In the genomic region with DNA sequence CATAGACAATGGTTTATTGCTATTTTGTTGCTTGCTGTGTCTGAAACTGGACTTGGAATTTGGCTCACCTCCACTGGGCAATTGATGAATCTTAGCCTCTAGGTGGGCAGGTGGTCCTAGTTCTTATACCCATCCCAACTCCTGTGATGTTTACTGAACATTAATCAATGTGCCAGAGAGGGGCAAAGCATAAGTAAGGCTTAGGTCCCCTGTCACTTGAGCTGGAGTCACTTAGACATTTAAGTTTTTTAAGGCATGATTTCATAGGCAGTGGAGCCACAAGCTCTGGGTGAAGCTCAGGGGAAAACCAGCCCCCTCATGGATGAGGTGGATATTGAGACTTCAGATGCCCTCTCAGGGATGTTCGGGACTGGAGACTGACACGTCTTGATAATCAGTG, we compare ENCODE assay signal across 8 mouse cellular contexts. TPM values are rescaled to one million over a fixed set of nuclear protein-coding genes. Genes with fewer than 3 reads are reported as not detected.
DNase-seq lines count a peak whose midpoint lies in the region; ATAC-seq lines count a peak whose summit lies in the region.

A gene (plus strand): TSS at position 301 of the 400 bp plus-strand sequence.

- DNase-seq in frontal cortex, adult 2 months (ENCODE audit: extremely low spot score in 1 of 2, low spot score in 1 of 2) = no peak
- no peak for DNase-seq in frontal cortex, postnatal 10 days (ENCODE audit: low spot score in 2 of 2)
- DNase-seq in gastrocnemius, adult 8-10 months (ENCODE audit: low spot score in 2 of 2) = no peak
- DNase-seq in hindlimb bud, embryonic 11.5 days (ENCODE audit: extremely low spot score, low read depth, low spot score) = peak; percentile 12
- no peak for DNase-seq in frontal cortex, postnatal 25 days (ENCODE audit: low spot score in 2 of 2)
- no peak for DNase-seq in adipocyte (ENCODE audit: low spot score)

- no peak for ATAC-seq in activated CD4-positive, CD25-positive, alpha-beta regulatory T cell, adult 4 months
- ATAC-seq in megakaryocyte, adult 5-6 weeks (ENCODE audit: poor library complexity, severe bottlenecking) = no peak

RNA-seq across cellular contexts. Expression of the gene that starts here (rescaled TPM):
- 84.5 and 94.6 TPM in 2 replicates for polyA plus RNA-seq in frontal cortex, adult 2 months (2012; rRNA removed)
- 10 to 100 TPM; 86.6 to 90.3 TPM for polyA plus RNA-seq in activated CD4-positive, CD25-positive, alpha-beta regulatory T cell, adult 4 months (2017; shearing (Covaris generic))
- total RNA-seq in gastrocnemius, adult 8-10 months (2022) = 10 to 100 TPM; 10.0 to 12.9 (median 12.7) TPM
- 16.7 and 22.9 TPM in 2 replicates for total RNA-seq in megakaryocyte, adult 5-6 weeks (2015)
- 10.2 and 14.0 TPM in 2 replicates for total RNA-seq in megakaryocyte, adult 5-6 weeks (2017)
